Mouse (Mus musculus) midbrain, embryonic 14.5 days (tissue): ENCODE measurements around the gene Gm19345. TPM values are rescaled to one million over a fixed set of nuclear protein-coding genes. Genes with fewer than 3 reads are reported as not detected.

Experiments
- ATAC-seq: fragments of 200-750 bp; cut with Nextera tagmentation; 2 replicates; pipeline ENCODE4 v1.8.0; 2017; ENCODE audit warnings: moderate number of reproducible peaks, moderate library complexity; ENCODE audit not compliant: low FRiP score, low TSS enrichment
- DNase-seq: peaks from one replicate; pipeline ENCODE4 v3.0.0-alpha.2; 2015
- H3K27ac ChIP-seq: fragments of 300-500 bp; sonication (generic); replicated peaks from 2 replicates; pipeline ENCODE4 v1.5.1; 2014; ENCODE audit warnings: mild to moderate bottlenecking, low read depth, low read length, moderate library complexity
- H3K27me3 ChIP-seq: fragments of 300-500 bp; sonication (generic); 2 replicates; pipeline ENCODE4 v1.6.1; 2014; ENCODE audit warnings: low read length, control low read depth, mixed read lengths; ENCODE audit not compliant: control insufficient read depth, insufficient read depth
- H3K36me3 ChIP-seq: fragments of 300-500 bp; sonication (generic); 2 replicates; pipeline ENCODE4 v1.6.1; 2014; ENCODE audit warnings: low read length, control low read depth; ENCODE audit not compliant: control insufficient read depth, insufficient read depth
- H3K4me1 ChIP-seq: fragments of 300-500 bp; sonication (generic); 2 replicates; pipeline ENCODE4 v1.6.1; 2014; ENCODE audit warnings: mild to moderate bottlenecking, antibody characterized with exemption, low read length, control low read depth; ENCODE audit not compliant: control insufficient read depth, insufficient read depth
- H3K4me2 ChIP-seq: fragments of 300-500 bp; sonication (generic); 2 replicates; pipeline ENCODE4 v1.6.1; 2014; ENCODE audit warnings: mild to moderate bottlenecking, low read length, moderate library complexity
- H3K4me3 ChIP-seq: fragments of 300-500 bp; sonication (generic); replicated peaks from 2 replicates; pipeline ENCODE4 v1.5.1; 2014; ENCODE audit warnings: low read depth, low read length
- H3K9ac ChIP-seq: fragments of 300-500 bp; sonication (generic); replicated peaks from 2 replicates; pipeline ENCODE4 v1.6.1; 2014; ENCODE audit warnings: mild to moderate bottlenecking, low read length, moderate library complexity
- H3K9me3 ChIP-seq: fragments of 300-500 bp; sonication (generic); 2 replicates; pipeline ENCODE4 v1.6.1; 2016; ENCODE audit warnings: low read length, control low read depth, mixed read lengths; ENCODE audit not compliant: control insufficient read depth
- WGBS: fragments of 180-500 bp; shearing (Covaris S2); extraction: QIAGEN DNeasy Blood & Tissue Kit; methylation state at CpG from one replicate; pipeline ENCODE4 v1.1.7; 2014; 5-methylcytosine and 5-hydroxymethylcytosine counted together
- polyA plus RNA-seq: library from polyadenylated mRNA; unstranded; fragments of >200 nt; fragmentation: Nextera tagmentation; extraction: Ambion mirVana; gene quantifications from 2 replicates; pipeline ENCODE4 v1.2.1, GENCODE M21; 2014

Gene Gm19345
- polyA plus RNA-seq, 1 experiment from 2014 or later = 9.9 TPM

- H3K36me3 ChIP-seq = no peaks in the 10 kb centered on the region
- no peak overlapping the region for H3K27ac ChIP-seq
- WGBS = under 1% methylated on average over 28 of the region's 28 CpGs
- peaks cover 13% of the 10 kb centered on the region for H3K4me1 ChIP-seq
- peak overlapping the region; percentile 58 for H3K9ac ChIP-seq
- peaks cover 17% of the 10 kb centered on the region for H3K27me3 ChIP-seq
- H3K9me3 ChIP-seq = no peaks in the 10 kb centered on the region
- peak; percentile 75 for DNase-seq
- peak; percentile 41 for ATAC-seq
- H3K4me3 ChIP-seq = peak overlapping the region; percentile 34
- peak overlapping the region; percentile 54 for H3K4me2 ChIP-seq
Measured at GRCm38 (mm10) chr7:19816224-19816771, 35.5 kb upstream of the Gm19345 start.

GRCm38 (mm10) chr7:19817382-19818105 lies 34.3 kb upstream of the Gm19345 start:
- Histone ChIP-seq H3K36me3 (no peaks in the 10 kb centered on the region), H3K4me1 (peaks cover 12% of the 10 kb centered on the region), H3K27ac (no peak overlapping the region), H3K9me3 (no peaks in the 10 kb centered on the region), H3K4me3 (no peak overlapping the region), H3K27me3 (peaks cover 20% of the 10 kb centered on the region), H3K9ac (no peak overlapping the region), H3K4me2 (peak overlapping the region; percentile 54)
- ATAC-seq = peak; percentile 53
- 6% methylated on average over 15 of the region's 15 CpGs for WGBS
- DNase-seq = peak; percentile 65

GRCm38 (mm10) chr7:19818440-19818839 lies 33.4 kb upstream of the Gm19345 start:
- no peak for ATAC-seq
- H3K4me3 ChIP-seq = no peak overlapping the region

GRCm38 (mm10) chr7:19818875-19819274 lies 32.9 kb upstream of the Gm19345 start:
- DNase-seq (no peak), ATAC-seq (no peak)
- H3K27ac ChIP-seq = no peak overlapping the region
- no peak overlapping the region for H3K4me2 ChIP-seq
- H3K9ac ChIP-seq = no peak overlapping the region
- no peak overlapping the region for H3K4me3 ChIP-seq
- no peaks in the 10 kb centered on the region for H3K9me3 ChIP-seq
- 90% methylated on average over 7 of the region's 7 CpGs for WGBS
- H3K4me1 ChIP-seq = peaks cover 12% of the 10 kb centered on the region
- peaks cover 30% of the 10 kb centered on the region for H3K27me3 ChIP-seq
- no peaks in the 10 kb centered on the region for H3K36me3 ChIP-seq

More at GRCm38 (mm10) chr7:19818440-19818839, 33.4 kb upstream of the Gm19345 start:
- no peak for DNase-seq
- Histone ChIP-seq H3K27me3 (peaks cover 25% of the 10 kb centered on the region), H3K36me3 (no peaks in the 10 kb centered on the region), H3K9me3 (no peaks in the 10 kb centered on the region), H3K9ac (no peak overlapping the region), H3K4me2 (no peak overlapping the region), H3K27ac (no peak overlapping the region), H3K4me1 (peaks cover 12% of the 10 kb centered on the region)
- 86% methylated on average over 5 of the region's 5 CpGs for WGBS

- WGBS = 75% methylated on average over 3 of the region's 3 CpGs
- H3K4me2 ChIP-seq = no peak overlapping the region
Measured at GRCm38 (mm10) chr7:19820347-19821048, 31.3 kb upstream of the Gm19345 start.

GRCm38 (mm10) chr7:19821633-19822032 lies 30.2 kb upstream of the Gm19345 start:
- Histone ChIP-seq H3K36me3 (no peaks in the 10 kb centered on the region), H3K27ac (no peak overlapping the region), H3K9me3 (no peaks in the 10 kb centered on the region), H3K9ac (no peak overlapping the region), H3K4me3 (no peak overlapping the region), H3K4me2 (no peak overlapping the region), H3K4me1 (peaks cover 10% of the 10 kb centered on the region), H3K27me3 (peaks cover 40% of the 10 kb centered on the region)
- no peak for ATAC-seq
- no peak for DNase-seq
- WGBS = 54% methylated on average over 7 of the region's 7 CpGs

More at GRCm38 (mm10) chr7:19820347-19821048, 31.3 kb upstream of the Gm19345 start:
- Histone ChIP-seq H3K27ac (no peak overlapping the region), H3K36me3 (no peaks in the 10 kb centered on the region), H3K9me3 (no peaks in the 10 kb centered on the region), H3K4me3 (no peak overlapping the region), H3K4me1 (peaks cover 16% of the 10 kb centered on the region), H3K9ac (no peak overlapping the region), H3K27me3 (peaks cover 40% of the 10 kb centered on the region)
- DNase-seq (no peak), ATAC-seq (no peak)

- no peaks in the 10 kb centered on the region for H3K36me3 ChIP-seq
- peaks cover 40% of the 10 kb centered on the region for H3K27me3 ChIP-seq
- H3K4me2 ChIP-seq = peak overlapping the region; percentile 49
- no peak for DNase-seq
- no peaks in the 10 kb centered on the region for H3K9me3 ChIP-seq
- H3K27ac ChIP-seq = no peak overlapping the region
- H3K4me1 ChIP-seq = peaks cover 7% of the 10 kb centered on the region
- peak overlapping the region; percentile 19 for H3K4me3 ChIP-seq
- no peak for ATAC-seq
- WGBS = 5% methylated on average over 16 of the region's 20 CpGs
- peak overlapping the region; percentile 45; the same call in 1 of the 2 replicates for H3K9ac ChIP-seq
Measured at GRCm38 (mm10) chr7:19822193-19822592, 29.6 kb upstream of the Gm19345 start.

GRCm38 (mm10) chr7:19822604-19823058 lies 29.2 kb upstream of the Gm19345 start, which contains the start of gene Bcl3:
Bcl3 (minus strand) TSS chr7:19822770.
- Histone ChIP-seq H3K36me3 (no peaks in the 10 kb centered on the region), H3K27ac (no peak within 1 kb of the TSS), H3K9ac (peak within 1 kb of the TSS; percentile 45; the same call in 1 of the 2 replicates), H3K4me2 (peak within 1 kb of the TSS; percentile 49), H3K4me3 (peak within 1 kb of the TSS; percentile 19), H3K9me3 (no peaks in the 10 kb centered on the region), H3K27me3 (peaks cover 40% of the 10 kb centered on the region), H3K4me1 (peaks cover 4% of the 10 kb centered on the region)
- 1% methylated on average over 32 of the region's 42 CpGs for WGBS
- ATAC-seq (no peak), DNase-seq (peak; percentile 16)
